ENCODE assay signal across 33 mouse cellular contexts in genomic region chrX:105288215-105288614, GRCm38 (mm10).
"Had no signal": no experiment of that assay in that cellular context is flagged by ENCODE, and none has a peak within 500 bp of the region (broad histone marks: within the 10 kb centered on the region; RNA-seq: fewer than 3 reads in every experiment).

No protein-coding gene starts in this region.

- H3K27me3 ChIP-seq: heart, embryonic 12.5 days; heart, embryonic 13.5 days; heart, embryonic 15.5 days; intestine, embryonic 15.5 days had no signal

- H3K4me2 ChIP-seq: heart, embryonic 11.5 days; heart, embryonic 12.5 days; heart, embryonic 13.5 days; heart, embryonic 15.5 days; hindbrain, embryonic 12.5 days; hindbrain, embryonic 13.5 days; hindbrain, embryonic 14.5 days; hindbrain, embryonic 15.5 days; intestine, embryonic 15.5 days; kidney, embryonic 15.5 days had no signal

- ATAC-seq: hindbrain, embryonic 16.5 days; hindbrain, postnatal 0 days; inflammation-experienced regulatory T-cells, adult 6 months; intestine, embryonic 15.5 days; intestine, embryonic 16.5 days; intestine, postnatal 0 days had no signal

- H3K27ac ChIP-seq: heart, embryonic 13.5 days; heart, embryonic 15.5 days; hindbrain, embryonic 10.5 days; hindbrain, embryonic 12.5 days; hindbrain, embryonic 13.5 days; hindbrain, embryonic 14.5 days; hindbrain, embryonic 15.5 days; hindbrain, postnatal 0 days; intestine, embryonic 15.5 days; kidney, embryonic 15.5 days; kidney, postnatal 0 days; left cerebral cortex, adult 2 months had no signal

- H3K9ac ChIP-seq: heart, embryonic 12.5 days; heart, embryonic 13.5 days; heart, embryonic 15.5 days; hindbrain, embryonic 12.5 days; hindbrain, embryonic 13.5 days; hindbrain, embryonic 14.5 days; hindbrain, embryonic 15.5 days; intestine, embryonic 15.5 days; kidney, embryonic 15.5 days had no signal

- H3K36me3 ChIP-seq: heart, embryonic 12.5 days; heart, embryonic 13.5 days; heart, embryonic 15.5 days; hindbrain, embryonic 10.5 days; hindbrain, embryonic 12.5 days; hindbrain, embryonic 15.5 days; intestine, embryonic 15.5 days; kidney, embryonic 15.5 days had no signal

- H3K4me1 ChIP-seq: heart, embryonic 12.5 days; heart, embryonic 13.5 days; heart, embryonic 15.5 days; hindbrain, embryonic 10.5 days; hindbrain, embryonic 12.5 days; hindbrain, embryonic 13.5 days; hindbrain, embryonic 15.5 days; intestine, embryonic 15.5 days; kidney, embryonic 15.5 days had no signal

- H3K9me3 ChIP-seq: heart, embryonic 12.5 days; heart, embryonic 13.5 days; heart, embryonic 15.5 days; hindbrain, embryonic 10.5 days; hindbrain, embryonic 12.5 days; hindbrain, embryonic 13.5 days; hindbrain, embryonic 15.5 days; intestine, embryonic 15.5 days; kidney, embryonic 15.5 days had no signal

- DNase-seq: heart, postnatal 10 days; heart, postnatal 14 days; heart, postnatal 36 days; kidney, adult 11 months; kidney, adult 18-20 months; kidney, adult 2 months; kidney, adult 8-10 months; kidney, adult 9 months; kidney, postnatal 10 days; kidney, postnatal 14 days; kidney, postnatal 25 days; kidney, postnatal 36 days; kidney, postnatal 4 days; layer of hippocampus, adult 9-11 months; layer of hippocampus, postnatal 36 days had no signal

- H3K4me3 ChIP-seq: heart, embryonic 12.5 days; heart, embryonic 13.5 days; heart, embryonic 15.5 days; hindbrain, embryonic 10.5 days; hindbrain, embryonic 12.5 days; hindbrain, embryonic 13.5 days; hindbrain, embryonic 15.5 days; intestine, embryonic 15.5 days; kidney, embryonic 15.5 days; left cerebral cortex, adult 2 months had no signal
